Mouse (Mus musculus) thymus, adult 18-20 months (tissue): ENCODE measurements around the gene Bmp2k.

Source experiments
- DNase-seq, 2 experiments: peaks; one replicate each; pipeline ENCODE4 v3.0.0; 2022; ENCODE audit warnings: mixed read lengths in 2 of 2

Bmp2k gene

GRCm38 (mm10) chr5:97056359-97056758 is 58.9 kb downstream of the Bmp2k start:
- no peak for DNase-seq

- no peak for DNase-seq
These were observed 59.4 kb downstream of the Bmp2k start for GRCm38 (mm10) chr5:97056791-97057450.

- DNase-seq = no peak
These were observed 63.4 kb downstream of the Bmp2k start for GRCm38 (mm10) chr5:97060864-97061263.

- no peak for DNase-seq
These were observed 64.6 kb downstream of the Bmp2k start for GRCm38 (mm10) chr5:97062041-97062440.

- no peak for DNase-seq
These were observed 68.3 kb downstream of the Bmp2k start for GRCm38 (mm10) chr5:97065746-97066145.

GRCm38 (mm10) chr5:97075476-97076151 is 78.1 kb downstream of the Bmp2k start:
- no peak for DNase-seq

- DNase-seq = no peak
These were observed 78.7 kb downstream of the Bmp2k start for GRCm38 (mm10) chr5:97076167-97076566.

- DNase-seq = no peak
These were observed 80.2 kb downstream of the Bmp2k start for GRCm38 (mm10) chr5:97077676-97078075.

GRCm38 (mm10) chr5:97078641-97079040 is 81.2 kb downstream of the Bmp2k start:
- no peak for DNase-seq

GRCm38 (mm10) chr5:97081481-97081880 is 84.0 kb downstream of the Bmp2k start:
- DNase-seq = no peak

GRCm38 (mm10) chr5:97083701-97084100 is 86.2 kb downstream of the Bmp2k start:
- DNase-seq = no peak

GRCm38 (mm10) chr5:97084541-97084940 is 87.1 kb downstream of the Bmp2k start:
- no peak for DNase-seq

- DNase-seq = no peak
These were observed 87.6 kb downstream of the Bmp2k start for GRCm38 (mm10) chr5:97085071-97085470.

GRCm38 (mm10) chr5:97087030-97087630 is 89.6 kb downstream of the Bmp2k start:
- DNase-seq = no peak

- no peak for DNase-seq
These were observed 90.3 kb downstream of the Bmp2k start for GRCm38 (mm10) chr5:97087746-97088145.

- DNase-seq = no peak
These were observed 90.7 kb downstream of the Bmp2k start for GRCm38 (mm10) chr5:97088231-97088630.

GRCm38 (mm10) chr5:97089426-97089825 is 91.9 kb downstream of the Bmp2k start:
- DNase-seq = no peak

- DNase-seq = no peak
These were observed 92.7 kb downstream of the Bmp2k start for GRCm38 (mm10) chr5:97090034-97090784.

- DNase-seq = no peak
These were observed 95.5 kb downstream of the Bmp2k start for GRCm38 (mm10) chr5:97092970-97093369.

- no peak for DNase-seq
These were observed 97.8 kb downstream of the Bmp2k start for GRCm38 (mm10) chr5:97095335-97095734.

GRCm38 (mm10) chr5:97097631-97098041 is 100.1 kb downstream of the Bmp2k start:
- no peak for DNase-seq

- no peak for DNase-seq
These were observed 102.5 kb downstream of the Bmp2k start for GRCm38 (mm10) chr5:97099954-97100353.

GRCm38 (mm10) chr5:97108333-97108732 is 110.8 kb downstream of the Bmp2k start:
- no peak for DNase-seq
